Mouse (Mus musculus): ENCODE results near the gene Prdx3. TPM values are rescaled to one million over a fixed set of nuclear protein-coding genes. Genes with fewer than 3 reads are reported as not detected.
A peak's percentile ranks its signal among the peaks of the same experiment; 100 is the strongest.
"Not testable (repeated sequence)": the region's sequence is repeated elsewhere in the genome, so short reads cannot be mapped to it uniquely, and the experiment has no call there.

Prdx3 gene
- polyA plus RNA-seq, 1 experiment from 2014 or later, result 103 TPM

- H3K9ac ChIP-seq (replicated peaks), result peak overlapping the region; percentile 86
- peaks cover 18% of the 10 kb centered on the region for H3K4me1 ChIP-seq
- no peaks in the 10 kb centered on the region for H3K27me3 ChIP-seq
- H3K4me3 ChIP-seq, result peak overlapping the region; percentile 81
- H3K4me2 ChIP-seq (replicated peaks), result peak overlapping the region; percentile 71
- peak overlapping the region; percentile 95 for H3K27ac ChIP-seq (replicated peaks)
- no peaks in the 10 kb centered on the region for H3K36me3 ChIP-seq
- ATAC-seq (ENCODE audit: low FRiP score, low read depth), result peak; percentile 76
- 0% methylated on average over 41 of the region's 41 CpGs for WGBS
- H3K9me3 ChIP-seq, result no peaks in the 10 kb centered on the region
These were observed 16.2 kb upstream of the Prdx3 start for GRCm38 (mm10) chr19:60890391-60891122.

GRCm38 (mm10) chr19:60889714-60890315 lies 15.5 kb upstream of the Prdx3 start, which contains the start of gene Grk5:
Gene Grk5, plus strand, starts transcription at chr19:60889749.
- no peaks in the 10 kb centered on the region for H3K27me3 ChIP-seq
- H3K9ac ChIP-seq (replicated peaks), result peak within 1 kb of the TSS; percentile 86
- H3K36me3 ChIP-seq, result no peaks in the 10 kb centered on the region
- whole genome bisulfite sequencing, result under 1% methylated on average over 54 of the region's 55 CpGs
- H3K4me2 ChIP-seq (replicated peaks), result peak within 1 kb of the TSS; percentile 71
- peak within 1 kb of the TSS; percentile 95 for H3K27ac ChIP-seq (replicated peaks)
- H3K4me1 ChIP-seq, result peaks cover 18% of the 10 kb centered on the region
- H3K9me3 ChIP-seq, result no peaks in the 10 kb centered on the region
- H3K4me3 ChIP-seq, result peak within 1 kb of the TSS; percentile 81
- ATAC-seq (ENCODE audit: low FRiP score, low read depth), result peak; percentile 99

- Histone ChIP-seq H3K27me3 (no peaks in the 10 kb centered on the region), H3K27ac (replicated peaks) (peak overlapping the region; percentile 95), H3K4me2 (replicated peaks) (peak overlapping the region; percentile 71), H3K4me3 (peak overlapping the region; percentile 81), H3K9me3 (no peaks in the 10 kb centered on the region), H3K4me1 (peaks cover 18% of the 10 kb centered on the region), H3K36me3 (no peaks in the 10 kb centered on the region), H3K9ac (replicated peaks) (peak overlapping the region; percentile 86; the same call in 1 of the 2 replicates)
- peak; percentile 5; the same call in 1 of the 2 replicates for ATAC-seq (ENCODE audit: low FRiP score, low read depth)
- WGBS, result 4% methylated on average over 17 of the region's 17 CpGs
These were observed 14.9 kb upstream of the Prdx3 start for GRCm38 (mm10) chr19:60889101-60889713.

- H3K4me2 ChIP-seq (replicated peaks), result no peak overlapping the region
- H3K36me3 ChIP-seq, result no peaks in the 10 kb centered on the region
- peaks cover 18% of the 10 kb centered on the region for H3K4me1 ChIP-seq
- ATAC-seq (ENCODE audit: low FRiP score, low read depth), result no peak
- H3K4me3 ChIP-seq, result no peak overlapping the region
- 86% methylated on average over 2 of the region's 2 CpGs for WGBS
- no peak overlapping the region for H3K9ac ChIP-seq (replicated peaks)
- H3K27ac ChIP-seq (replicated peaks), result no peak overlapping the region
- no peaks in the 10 kb centered on the region for H3K9me3 ChIP-seq
- no peaks in the 10 kb centered on the region for H3K27me3 ChIP-seq
These were observed 13.3 kb upstream of the Prdx3 start for GRCm38 (mm10) chr19:60887637-60888036.

- no peaks in the 10 kb centered on the region for H3K27me3 ChIP-seq
- no peak overlapping the region for H3K4me3 ChIP-seq
- no peak overlapping the region for H3K27ac ChIP-seq (replicated peaks)
- H3K4me2 ChIP-seq (replicated peaks), result no peak overlapping the region
- 4% methylated on average over 3 of the region's 3 CpGs for WGBS
- no peak for ATAC-seq (ENCODE audit: low FRiP score, low read depth)
- H3K9me3 ChIP-seq, result no peaks in the 10 kb centered on the region
- H3K4me1 ChIP-seq, result no peaks in the 10 kb centered on the region
- no peaks in the 10 kb centered on the region for H3K36me3 ChIP-seq
- H3K9ac ChIP-seq (replicated peaks), result no peak overlapping the region
These were observed 8.8 kb upstream of the Prdx3 start for GRCm38 (mm10) chr19:60883129-60883528.

GRCm38 (mm10) chr19:60873501-60873900 lies 855 bp downstream of the Prdx3 start:
- peak overlapping the region; percentile 67; the same call in 1 of the 2 replicates for H3K27ac ChIP-seq (replicated peaks)
- peak overlapping the region; percentile 69 for H3K4me2 ChIP-seq (replicated peaks)
- peaks cover 14% of the 10 kb centered on the region for H3K4me1 ChIP-seq
- 30% methylated on average over 4 of the region's 4 CpGs for WGBS
- H3K9me3 ChIP-seq, result no peaks in the 10 kb centered on the region
- peak overlapping the region; percentile 68 for H3K9ac ChIP-seq (replicated peaks)
- peak overlapping the region; percentile 67 for H3K4me3 ChIP-seq
- ATAC-seq (ENCODE audit: low FRiP score, low read depth), result no peak
- H3K36me3 ChIP-seq, result peaks cover 14% of the 10 kb centered on the region
- H3K27me3 ChIP-seq, result no peaks in the 10 kb centered on the region

GRCm38 (mm10) chr19:60872272-60872671 lies 2.1 kb downstream of the Prdx3 start:
- Histone ChIP-seq H3K4me3 (no peak overlapping the region), H3K4me2 (replicated peaks) (no peak overlapping the region), H3K27ac (replicated peaks) (no peak overlapping the region), H3K9ac (replicated peaks) (no peak overlapping the region), H3K36me3 (peaks cover 21% of the 10 kb centered on the region), H3K4me1 (peaks cover 14% of the 10 kb centered on the region), H3K27me3 (no peaks in the 10 kb centered on the region), H3K9me3 (no peaks in the 10 kb centered on the region)
- 14% methylated on average over 1 of the region's 1 CpGs for WGBS
- no peak for ATAC-seq (ENCODE audit: low FRiP score, low read depth)

GRCm38 (mm10) chr19:60871366-60871765 lies 3.0 kb downstream of the Prdx3 start:
- no peaks in the 10 kb centered on the region for H3K27me3 ChIP-seq
- ATAC-seq (ENCODE audit: low FRiP score, low read depth), result no peak
- peaks cover 14% of the 10 kb centered on the region for H3K4me1 ChIP-seq
- H3K36me3 ChIP-seq, result peaks cover 30% of the 10 kb centered on the region
- no peak overlapping the region for H3K9ac ChIP-seq (replicated peaks)
- no peak overlapping the region for H3K27ac ChIP-seq (replicated peaks)
- WGBS, result 89% methylated on average over 5 of the region's 5 CpGs
- H3K4me3 ChIP-seq, result no peak overlapping the region
- no peak overlapping the region for H3K4me2 ChIP-seq (replicated peaks)
- H3K9me3 ChIP-seq, result no peaks in the 10 kb centered on the region

GRCm38 (mm10) chr19:60870489-60870888 lies 3.9 kb downstream of the Prdx3 start:
- Histone ChIP-seq H3K27me3 (no peaks in the 10 kb centered on the region), H3K9me3 (no peaks in the 10 kb centered on the region), H3K4me3 (no peak overlapping the region), H3K4me2 (replicated peaks) (no peak overlapping the region), H3K27ac (replicated peaks) (no peak overlapping the region), H3K9ac (replicated peaks) (no peak overlapping the region), H3K36me3 (peaks cover 30% of the 10 kb centered on the region), H3K4me1 (peaks cover 14% of the 10 kb centered on the region)
- no peak for ATAC-seq (ENCODE audit: low FRiP score, low read depth)
- WGBS, result 85% methylated on average over 1 of the region's 1 CpGs

- H3K4me2 ChIP-seq (replicated peaks); H3K9me3 ChIP-seq; H3K4me1 ChIP-seq; ATAC-seq (ENCODE audit: low FRiP score, low read depth); H3K27ac ChIP-seq (replicated peaks); H3K4me3 ChIP-seq; H3K9ac ChIP-seq (replicated peaks); H3K27me3 ChIP-seq: not testable (repeated sequence)
- peaks cover 48% of the 10 kb centered on the region for H3K36me3 ChIP-seq
- 94% methylated on average over 4 of the region's 4 CpGs for WGBS
These were observed 8.2 kb downstream of the Prdx3 start for GRCm38 (mm10) chr19:60866169-60866568.

GRCm38 (mm10) chr19:60860868-60861700 lies 13.3 kb downstream of the Prdx3 start, which contains the start of gene Sfxn4:
Gene Sfxn4, minus strand, starts transcription at chr19:60861479.
- H3K27me3 ChIP-seq, result no peaks in the 10 kb centered on the region
- H3K27ac ChIP-seq (replicated peaks), result peak within 1 kb of the TSS; percentile 66
- peak within 1 kb of the TSS; percentile 56 for H3K4me3 ChIP-seq
- peak within 1 kb of the TSS; percentile 72 for H3K4me2 ChIP-seq (replicated peaks)
- WGBS, result 3% methylated on average over 30 of the region's 30 CpGs
- H3K36me3 ChIP-seq, result peaks cover 23% of the 10 kb centered on the region
- no peaks in the 10 kb centered on the region for H3K4me1 ChIP-seq
- H3K9me3 ChIP-seq, result no peaks in the 10 kb centered on the region
- H3K9ac ChIP-seq (replicated peaks), result peak within 1 kb of the TSS; percentile 68
- peak; percentile 99 for ATAC-seq (ENCODE audit: low FRiP score, low read depth)
